Mouse (Mus musculus): ENCODE data around the gene Olfr53. TPM values are rescaled to one million over a fixed set of nuclear protein-coding genes. Genes with fewer than 3 reads are reported as not detected.

The Olfr53 gene
- polyA plus RNA-seq, 1 experiment from 2014 or later, result not detected

Other genes starting within 250 kb of the Olfr53 start
- gene Olfr531, start 243.5 kb upstream of the Olfr53 start, polyA plus RNA-seq (2015; fragmentation: Nextera tagmentation; extraction: Ambion mirVana), result not detected in 2 replicates
- gene Olfr532, start 224.8 kb upstream of the Olfr53 start, polyA plus RNA-seq (2015; fragmentation: Nextera tagmentation; extraction: Ambion mirVana), result not detected in 2 replicates
- not detected in 2 replicates for gene Olfr533, start 183.1 kb upstream of the Olfr53 start, polyA plus RNA-seq (2015; fragmentation: Nextera tagmentation; extraction: Ambion mirVana)
- gene Olfr535, start 162.2 kb upstream of the Olfr53 start, polyA plus RNA-seq (2015; fragmentation: Nextera tagmentation; extraction: Ambion mirVana), result not detected in 2 replicates
- gene Olfr536, start 139.1 kb upstream of the Olfr53 start, polyA plus RNA-seq (2015; fragmentation: Nextera tagmentation; extraction: Ambion mirVana), result not detected in 2 replicates
- not detected in 2 replicates for gene Olfr538, start 78.6 kb upstream of the Olfr53 start, polyA plus RNA-seq (2015; fragmentation: Nextera tagmentation; extraction: Ambion mirVana)
- 0.01 TPM in 1 of 2 replicates, not detected in the other for gene Olfr46, start 45.2 kb upstream of the Olfr53 start, polyA plus RNA-seq (2015; fragmentation: Nextera tagmentation; extraction: Ambion mirVana)
- not detected in 2 replicates for gene Olfr61, start 17.5 kb upstream of the Olfr53 start, polyA plus RNA-seq (2015; fragmentation: Nextera tagmentation; extraction: Ambion mirVana)
- 0.01 TPM in 2 replicates for gene Olfr539, start 13.5 kb downstream of the Olfr53 start, polyA plus RNA-seq (2015; fragmentation: Nextera tagmentation; extraction: Ambion mirVana)
- gene Olfr45, start 35.5 kb downstream of the Olfr53 start, polyA plus RNA-seq (2015; fragmentation: Nextera tagmentation; extraction: Ambion mirVana), result not detected in 2 replicates
- not detected in 2 replicates for gene Olfr541, start 50.8 kb downstream of the Olfr53 start, polyA plus RNA-seq (2015; fragmentation: Nextera tagmentation; extraction: Ambion mirVana)
- gene Cyp2e1, start 117.3 kb downstream of the Olfr53 start, polyA plus RNA-seq (2015; fragmentation: Nextera tagmentation; extraction: Ambion mirVana), result not detected in 2 replicates
- 0.47 and 0.73 TPM in 2 replicates for gene Syce1, start 141.4 kb downstream of the Olfr53 start, polyA plus RNA-seq (2015; fragmentation: Nextera tagmentation; extraction: Ambion mirVana)
- 29.4 and 33.1 TPM in 2 replicates for gene Zfp941, start 175.7 kb downstream of the Olfr53 start, polyA plus RNA-seq (2015; fragmentation: Nextera tagmentation; extraction: Ambion mirVana)
- 0.23 and 0.46 TPM in 2 replicates for gene Urah, start 188.6 kb downstream of the Olfr53 start, polyA plus RNA-seq (2015; fragmentation: Nextera tagmentation; extraction: Ambion mirVana)
- gene Scgb1c1, start 199.1 kb downstream of the Olfr53 start, polyA plus RNA-seq (2015; fragmentation: Nextera tagmentation; extraction: Ambion mirVana), result not detected in 2 replicates
- gene Odf3, start 201.4 kb downstream of the Olfr53 start, polyA plus RNA-seq (2015; fragmentation: Nextera tagmentation; extraction: Ambion mirVana), result not detected in 2 replicates
- gene Gm45785, start 209.9 kb downstream of the Olfr53 start, polyA plus RNA-seq (2015; fragmentation: Nextera tagmentation; extraction: Ambion mirVana), result not detected in 2 replicates
- 91.9 and 94.8 TPM in 2 replicates for gene Ric8a, start 210.5 kb downstream of the Olfr53 start, polyA plus RNA-seq (2015; fragmentation: Nextera tagmentation; extraction: Ambion mirVana)
- gene Bet1l, start 211.1 kb downstream of the Olfr53 start, polyA plus RNA-seq (2015; fragmentation: Nextera tagmentation; extraction: Ambion mirVana), result 45.8 and 49.1 TPM in 2 replicates
- 253 and 254 TPM in 2 replicates for gene Psmd13, start 235.5 kb downstream of the Olfr53 start, polyA plus RNA-seq (2015; fragmentation: Nextera tagmentation; extraction: Ambion mirVana)
- gene Sirt3, start 235.9 kb downstream of the Olfr53 start, polyA plus RNA-seq (2015; fragmentation: Nextera tagmentation; extraction: Ambion mirVana), result 61.9 and 67.8 TPM in 2 replicates